Mouse (Mus musculus) right cerebral cortex, postnatal 25 days (tissue): ENCODE measurements around the gene Adam26a.
"Not testable (repeated sequence)": the region's sequence is repeated elsewhere in the genome, so short reads cannot be mapped to it uniquely, and the experiment has no call there.

Experiments used
- DNase-seq: peaks from one replicate; pipeline ENCODE4 v3.0.0; 2022

The Adam26a gene

GRCm38 (mm10) chr8:43576607-43577006 is at the start of gene Adam26a:
TSS of gene Adam26a (minus strand) at chr8:43576707.
- not testable (repeated sequence) for DNase-seq

DNA sequence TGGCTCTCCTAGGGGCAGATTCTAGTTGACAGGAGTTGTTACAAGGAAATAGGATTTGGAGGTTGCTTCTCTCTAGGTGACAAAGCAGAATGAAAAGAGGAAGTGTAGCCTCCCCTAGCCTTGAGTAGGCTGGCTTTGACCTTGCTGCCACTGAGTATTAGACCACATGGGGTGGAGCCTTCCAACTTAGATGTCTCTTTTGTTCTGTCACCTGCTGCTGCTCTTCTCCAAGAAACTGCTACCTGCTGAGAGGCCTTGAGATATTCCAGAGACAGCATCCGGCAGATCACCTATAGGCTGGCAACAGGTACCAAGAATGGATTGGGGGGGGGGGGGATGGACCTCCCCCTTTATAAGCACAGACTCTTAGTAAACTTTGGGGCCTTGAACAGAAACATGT is 39.5 kb upstream of the Adam26a start:
- no peak for DNase-seq

- DNase-seq = not testable (repeated sequence)
Measured at GRCm38 (mm10) chr8:43603657-43604056, 27.1 kb upstream of the Adam26a start.

DNA sequence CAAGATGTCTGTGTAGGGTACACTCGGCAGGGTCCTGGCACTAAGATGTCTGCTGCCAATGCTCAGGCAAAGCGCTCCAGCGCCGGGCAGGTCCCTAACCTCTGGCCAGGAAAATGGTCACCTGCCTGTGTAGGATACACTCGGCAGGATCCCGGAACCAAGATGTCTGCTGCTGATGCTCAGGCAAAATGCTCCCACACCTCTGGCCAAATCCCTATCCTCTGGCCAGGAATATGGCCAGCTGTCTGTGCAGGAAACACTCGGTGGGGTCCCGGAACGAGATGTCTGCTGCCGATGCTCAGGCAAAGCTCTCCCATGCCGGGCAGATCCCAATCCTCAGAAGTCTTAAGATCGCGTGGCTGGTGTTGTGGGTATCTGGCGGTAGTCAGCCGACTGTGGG is 26.7 kb upstream of the Adam26a start:
- not testable (repeated sequence) for DNase-seq

DNA sequence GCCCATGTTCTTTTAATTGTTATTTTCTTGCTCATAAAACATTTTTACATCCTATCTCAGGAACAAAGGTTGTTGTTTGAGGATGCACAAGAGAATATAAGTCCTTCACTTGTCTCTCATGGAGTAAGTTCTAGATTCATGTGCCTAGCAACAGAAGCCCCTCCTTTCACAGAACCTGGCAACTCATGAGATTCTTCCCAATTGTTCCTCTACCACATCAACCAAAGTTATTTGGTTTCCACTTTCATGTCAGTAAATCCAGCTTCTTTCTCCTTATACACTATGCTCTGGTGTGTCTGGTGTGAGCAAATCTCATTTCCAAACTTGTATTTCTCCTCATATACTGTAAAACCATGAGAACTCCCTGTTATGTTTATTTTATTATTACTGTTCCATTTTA is 48.5 kb downstream of the Adam26a start, which contains the start of gene Adam26b:
Gene Adam26b (minus strand): TSS at position 101 of the 400 bp plus-strand sequence.
- not testable (repeated sequence) for DNase-seq
